Mouse (Mus musculus): ENCODE data around the gene Etv6.

The Etv6 gene

GRCm38 (mm10) chr6:134045092-134045868 is 9.8 kb downstream of the Etv6 start:
- no peak for DNase-seq

GRCm38 (mm10) chr6:134046136-134046535 is 10.6 kb downstream of the Etv6 start:
- DNase-seq = no peak

- no peak for DNase-seq
Observed at GRCm38 (mm10) chr6:134047249-134047648, 11.7 kb downstream of the Etv6 start.

GRCm38 (mm10) chr6:134047974-134048373 is 12.5 kb downstream of the Etv6 start:
- DNase-seq = no peak

- no peak for DNase-seq
Observed at GRCm38 (mm10) chr6:134048965-134049364, 13.5 kb downstream of the Etv6 start.

GRCm38 (mm10) chr6:134050466-134050865 is 15.0 kb downstream of the Etv6 start:
- DNase-seq = no peak

- DNase-seq = no peak
Observed at GRCm38 (mm10) chr6:134051950-134052349, 16.4 kb downstream of the Etv6 start.

- no peak for DNase-seq
Observed at GRCm38 (mm10) chr6:134053146-134053545, 17.6 kb downstream of the Etv6 start.

- no peak for DNase-seq
Observed at GRCm38 (mm10) chr6:134053566-134053965, 18.1 kb downstream of the Etv6 start.

GRCm38 (mm10) chr6:134055588-134055987 is 20.1 kb downstream of the Etv6 start:
- DNase-seq = no peak

GRCm38 (mm10) chr6:134058451-134058850 is 23.0 kb downstream of the Etv6 start:
- no peak for DNase-seq

GRCm38 (mm10) chr6:134058886-134059551 is 23.5 kb downstream of the Etv6 start:
- DNase-seq = no peak

GRCm38 (mm10) chr6:134059552-134059891 is 24.0 kb downstream of the Etv6 start:
- no peak for DNase-seq

- no peak for DNase-seq
Observed at GRCm38 (mm10) chr6:134060036-134060435, 24.5 kb downstream of the Etv6 start.

GRCm38 (mm10) chr6:134060811-134061210 is 25.3 kb downstream of the Etv6 start:
- no peak for DNase-seq

GRCm38 (mm10) chr6:134065018-134065725 is 29.7 kb downstream of the Etv6 start:
- DNase-seq = no peak

- DNase-seq = no peak
Observed at GRCm38 (mm10) chr6:134066112-134066511, 30.6 kb downstream of the Etv6 start.

GRCm38 (mm10) chr6:134066996-134067395 is 31.5 kb downstream of the Etv6 start:
- DNase-seq = no peak

GRCm38 (mm10) chr6:134067536-134067935 is 32.0 kb downstream of the Etv6 start:
- no peak for DNase-seq

- DNase-seq = no peak
Observed at GRCm38 (mm10) chr6:134072439-134072838, 36.9 kb downstream of the Etv6 start.

- no peak for DNase-seq
Observed at GRCm38 (mm10) chr6:134072906-134073305, 37.4 kb downstream of the Etv6 start.

GRCm38 (mm10) chr6:134074353-134074752 is 38.9 kb downstream of the Etv6 start:
- DNase-seq = no peak

GRCm38 (mm10) chr6:134075031-134075430 is 39.5 kb downstream of the Etv6 start:
- no peak for DNase-seq

- no peak for DNase-seq
Observed at GRCm38 (mm10) chr6:134078016-134078415, 42.5 kb downstream of the Etv6 start.

Data from thymus, postnatal 25 days (tissue).